Mouse (Mus musculus) 3134 (cell line): ENCODE data around the gene Chmp5.

Source experiments
- DNase-seq: peaks from one replicate; pipeline ENCODE4 v3.0.0-alpha.2; 2011; ENCODE audit warnings: low spot score; ENCODE audit not compliant: insufficient read length; ENCODE audit errors: extremely low read depth

The Chmp5 gene

GRCm38 (mm10) chr4:40946516-40947121, 1.6 kb upstream of the Chmp5 start:
- DNase-seq, result no peak

GRCm38 (mm10) chr4:40947565-40948159, 545 bp upstream of the Chmp5 start:
- DNase-seq, result no peak

DNA sequence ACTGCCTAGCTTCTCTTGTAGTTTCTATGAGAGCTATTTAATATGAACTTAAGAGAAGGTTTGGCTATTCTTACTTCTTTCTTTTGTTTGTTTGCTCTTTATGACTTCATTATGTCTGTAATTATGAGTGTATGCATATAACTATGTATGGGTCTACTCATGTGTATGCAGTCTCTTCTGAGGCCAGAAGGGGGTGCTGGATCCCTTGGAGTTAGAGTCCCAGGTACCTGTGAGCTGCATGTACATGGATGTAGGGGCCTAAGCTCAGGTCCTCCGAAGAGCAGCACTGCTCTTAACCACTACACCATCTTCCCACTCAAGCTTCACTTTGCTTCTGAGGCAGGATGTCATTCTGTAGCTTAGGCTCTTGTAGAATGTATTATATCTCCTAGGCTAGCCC, 5.3 kb downstream of the Chmp5 start:
- no peak for DNase-seq

DNA sequence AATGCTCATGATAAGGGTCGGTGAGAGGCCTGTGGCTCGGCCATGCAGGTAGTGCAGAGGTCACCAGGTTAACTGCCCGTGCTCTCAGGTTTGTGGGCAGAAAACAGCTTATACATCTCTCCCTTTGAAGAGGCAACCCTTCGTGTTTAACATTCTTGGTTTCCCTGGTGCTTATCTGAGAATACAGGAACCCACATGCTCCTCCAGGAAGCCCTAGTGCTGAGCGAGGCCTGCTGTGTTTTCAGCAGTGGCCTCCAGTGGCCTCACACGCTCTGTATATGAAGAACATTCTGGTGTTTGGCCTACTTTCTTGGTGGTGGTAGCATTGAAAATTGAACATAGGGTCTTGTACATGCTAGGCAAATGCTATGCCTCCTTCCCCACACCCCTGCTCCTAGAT, 7.7 kb downstream of the Chmp5 start:
- DNase-seq, result no peak

DNA sequence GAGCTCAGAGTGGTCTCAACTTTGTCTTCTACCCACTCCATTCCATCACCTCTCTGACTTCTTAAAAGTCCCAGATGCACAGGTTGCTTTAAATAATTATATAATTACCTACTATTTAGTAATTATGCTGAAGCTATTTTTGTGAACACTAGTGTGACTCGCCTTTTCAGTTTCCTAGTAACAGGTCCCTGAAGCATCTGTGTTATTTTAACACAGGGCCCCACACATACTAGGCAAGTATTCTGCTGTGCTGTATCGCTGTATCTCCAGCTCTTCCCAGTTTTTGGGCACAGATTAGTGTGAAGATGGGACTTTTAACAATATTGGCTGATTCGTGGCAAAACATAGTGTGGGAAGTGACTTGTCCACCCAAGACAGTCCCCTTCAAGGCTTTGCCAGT, 15.3 kb downstream of the Chmp5 start:
- DNase-seq, result no peak

- DNase-seq, result no peak
Observed at GRCm38 (mm10) chr4:40969161-40969560, 21.0 kb downstream of the Chmp5 start.

- DNase-seq, result no peak
Observed at GRCm38 (mm10) chr4:40969781-40970591, 21.8 kb downstream of the Chmp5 start.

GRCm38 (mm10) chr4:40970592-40970841, 22.3 kb downstream of the Chmp5 start:
- no peak for DNase-seq

- peak; percentile 96 for DNase-seq
Observed at GRCm38 (mm10) chr4:40970842-40971701, 22.9 kb downstream of the Chmp5 start, which contains the start of gene Nfx1. TSS of gene Nfx1 (plus strand) at chr4:40970906.

GRCm38 (mm10) chr4:40971744-40972143, 23.5 kb downstream of the Chmp5 start:
- DNase-seq, result peak; percentile 42

DNA sequence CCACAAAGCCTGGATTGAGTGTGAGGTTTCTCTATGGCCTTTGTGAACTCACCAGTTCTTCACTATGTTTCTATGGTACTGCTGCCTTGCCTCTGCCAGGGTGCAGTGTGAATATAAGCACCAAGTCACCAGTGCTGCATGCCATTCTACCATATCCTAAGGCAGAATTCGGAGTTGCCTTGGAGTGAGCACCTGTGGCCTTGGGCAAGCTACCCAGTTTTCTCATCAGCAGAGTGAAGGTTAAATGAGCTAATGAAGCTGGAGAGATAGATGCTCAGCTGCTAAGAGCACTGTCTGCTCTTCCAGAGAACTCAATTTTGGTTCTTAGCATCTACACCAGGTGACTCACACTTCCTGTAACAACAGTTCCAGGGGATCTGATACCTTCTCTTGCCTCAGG, 25.8 kb downstream of the Chmp5 start:
- DNase-seq, result no peak

DNA sequence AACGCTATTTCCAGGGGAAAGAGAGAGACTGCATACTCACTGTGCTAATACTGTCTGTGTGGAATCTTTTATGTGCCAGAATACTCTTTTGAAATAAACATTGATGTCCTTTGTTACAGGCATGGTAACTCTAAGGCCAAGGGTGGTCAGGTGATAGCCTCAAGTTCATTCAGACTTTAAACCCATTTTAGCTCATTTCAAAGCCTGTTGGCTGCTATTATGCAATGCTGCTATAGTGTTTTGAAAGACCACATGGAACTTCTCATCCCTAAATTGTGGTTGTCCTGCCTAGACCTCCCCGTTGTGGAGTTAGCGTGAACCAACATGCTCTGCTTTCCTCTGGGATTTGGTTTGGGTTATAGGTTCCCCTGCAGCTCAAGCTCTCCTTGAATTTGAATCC, 27.5 kb downstream of the Chmp5 start:
- no peak for DNase-seq

DNA sequence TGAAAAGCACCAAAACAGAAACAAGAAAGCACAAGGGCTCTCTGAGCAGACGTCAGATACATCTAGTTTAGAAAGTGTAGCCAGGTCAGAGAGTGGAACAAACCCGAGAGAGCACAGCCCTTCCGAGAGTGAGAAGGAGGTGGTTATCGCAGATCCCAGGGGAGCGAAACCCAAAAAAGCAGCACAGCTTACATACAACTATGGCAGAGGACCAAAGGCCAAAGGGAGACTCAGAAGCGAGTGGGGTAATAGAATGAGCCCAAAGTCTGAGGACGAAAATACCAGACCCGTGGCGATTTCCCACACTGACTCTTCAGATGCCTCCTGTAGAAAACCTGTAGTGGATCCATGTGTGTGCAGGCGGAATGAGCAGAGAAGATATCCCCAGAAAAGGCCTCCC, 28.4 kb downstream of the Chmp5 start:
- DNase-seq, result no peak

DNA sequence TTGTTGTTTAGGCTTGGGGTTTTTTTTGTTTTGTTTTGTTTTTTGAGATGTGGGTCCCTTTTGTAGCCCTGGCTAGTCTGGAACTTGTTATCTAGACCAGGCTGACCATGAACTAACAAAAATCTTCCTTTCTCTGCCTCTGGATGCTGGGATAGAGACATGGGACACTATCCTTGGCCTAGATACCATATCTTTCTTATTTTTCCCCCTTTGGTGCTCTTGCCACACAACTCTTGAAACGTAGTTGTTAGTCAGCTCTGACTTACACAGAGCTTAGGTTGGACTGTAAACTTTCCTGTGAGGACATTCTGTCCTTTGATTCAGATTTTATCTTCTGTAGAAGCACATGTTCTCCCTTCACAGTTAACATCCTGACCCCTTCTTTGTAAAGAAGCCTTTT, 31.2 kb downstream of the Chmp5 start:
- DNase-seq, result no peak

DNA sequence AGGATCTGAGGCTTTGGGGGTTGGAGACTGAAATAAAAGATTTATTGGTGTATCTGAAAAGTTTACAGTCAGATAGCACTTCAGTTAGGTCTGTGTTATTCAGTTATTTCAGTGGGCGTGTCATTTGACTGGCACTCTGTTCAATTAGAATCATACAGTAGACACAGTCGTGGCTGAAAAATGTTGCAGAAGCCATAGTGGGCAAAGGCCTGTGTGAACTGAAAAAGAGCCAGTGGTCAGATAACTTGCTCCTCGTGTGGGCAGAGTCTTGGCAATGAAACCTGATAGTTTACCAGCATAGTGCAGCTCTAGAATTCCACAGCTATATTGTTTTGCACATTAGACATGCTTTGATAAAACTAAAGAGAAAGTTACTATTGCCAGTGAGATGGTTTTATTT, 34.3 kb downstream of the Chmp5 start:
- DNase-seq, result no peak

DNA sequence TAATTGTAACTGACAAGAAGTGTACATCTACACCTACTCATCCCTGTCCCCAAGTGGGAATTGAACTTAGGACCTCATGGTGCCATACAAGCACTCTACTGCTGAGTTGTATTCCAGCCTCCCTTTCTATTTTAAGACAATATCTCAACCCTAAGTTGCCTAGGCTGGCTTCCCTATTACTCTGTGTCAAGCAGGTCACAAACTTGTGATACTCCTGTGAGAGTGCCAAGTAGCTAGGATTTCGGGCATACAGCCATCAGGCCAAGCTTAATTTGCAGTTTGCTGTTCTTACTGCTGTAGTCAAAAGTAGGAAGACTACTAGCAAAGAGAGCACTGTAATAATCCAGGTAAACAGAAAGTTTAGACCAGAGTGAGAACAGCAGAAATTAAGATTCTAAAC, 35.5 kb downstream of the Chmp5 start:
- no peak for DNase-seq

DNA sequence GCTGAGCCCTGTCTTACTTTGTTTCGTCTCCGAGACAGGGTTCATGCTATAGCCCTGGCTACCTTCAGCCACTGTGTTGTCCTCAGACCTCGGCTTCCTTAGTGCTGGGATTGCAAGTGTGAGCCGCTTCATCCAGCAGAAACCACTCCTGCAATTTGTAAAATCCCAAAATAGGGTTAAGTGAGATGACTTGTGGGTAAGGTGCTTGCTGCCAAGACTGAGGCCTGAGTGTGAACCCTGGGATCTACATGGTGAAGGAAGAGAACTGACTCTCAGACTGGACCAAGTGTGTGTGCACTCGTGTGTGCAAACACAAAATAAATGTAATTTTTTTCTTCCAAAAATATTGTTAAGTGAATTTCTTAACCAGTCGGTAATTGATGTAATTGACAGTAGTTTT, 41.4 kb downstream of the Chmp5 start:
- DNase-seq, result no peak

- no peak for DNase-seq
Observed at GRCm38 (mm10) chr4:40996302-40996701, 48.1 kb downstream of the Chmp5 start.

DNA sequence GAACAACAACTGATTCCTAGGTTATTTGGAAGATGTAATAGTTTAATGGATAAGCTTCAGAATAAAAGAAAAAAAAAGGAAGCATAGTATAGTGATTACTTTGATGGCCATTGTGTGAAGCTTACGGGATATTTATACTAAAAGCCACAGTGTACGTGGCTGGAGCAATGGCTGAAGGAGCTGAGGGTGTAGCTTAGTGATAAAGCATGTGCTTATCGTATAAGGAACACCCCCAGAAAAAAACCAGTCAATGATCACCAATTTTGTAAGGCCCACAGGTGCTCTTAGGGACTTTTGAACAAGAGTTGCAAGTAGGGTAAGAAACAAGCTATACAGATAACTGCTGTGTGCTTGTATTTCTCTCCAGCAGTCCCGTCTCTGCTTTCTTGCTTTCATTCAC, 49.7 kb downstream of the Chmp5 start:
- no peak for DNase-seq

DNA sequence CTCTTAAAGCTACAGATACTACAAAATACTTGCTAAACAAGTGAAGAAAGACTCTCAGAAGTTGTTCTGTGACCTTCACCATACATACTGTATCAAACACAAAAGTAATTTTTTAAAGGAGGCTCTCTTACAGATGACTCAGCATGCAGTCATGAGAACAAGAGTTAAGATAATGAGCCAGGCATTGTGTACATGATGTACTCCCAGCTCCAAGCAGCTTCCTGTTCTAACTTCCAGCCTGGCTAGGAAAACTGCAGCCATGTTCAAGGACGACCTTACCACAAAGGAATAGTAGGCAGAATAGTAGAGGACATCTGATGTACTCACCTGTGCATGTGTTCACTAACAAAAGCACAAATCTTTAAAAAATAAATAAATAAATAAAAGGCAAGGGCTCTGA, 52.1 kb downstream of the Chmp5 start:
- no peak for DNase-seq

- DNase-seq, result no peak
Observed at GRCm38 (mm10) chr4:41000842-41001639, 52.8 kb downstream of the Chmp5 start.
